Mouse (Mus musculus) lung, postnatal 0 days (tissue): ENCODE results near the gene Dennd2a.

ENCODE experiments used
- CTCF ChIP-seq: IDR thresholded peaks from 2 replicates; pipeline ENCODE4 v1.5.1; 2016; ENCODE audit warnings: antibody characterized with exemption, mild to moderate bottlenecking
- EP300 ChIP-seq: IDR thresholded peaks from 2 replicates; pipeline ENCODE4 v1.6.1; 2016; ENCODE audit warnings: antibody characterized with exemption, mild to moderate bottlenecking, control low read depth

- TF ChIP-seq CTCF (no peak), EP300 (no peak)
Measured at GRCm38 (mm10) chr6:39526797-39527196, 30.9 kb downstream of the Dennd2a start.
